Mouse (Mus musculus) cerebellum, adult 2 months (tissue): ENCODE results near the gene Slc51a.

ENCODE experiments used
- CTCF ChIP-seq: fragments of 200-500 bp; IDR thresholded peaks from 2 replicates; pipeline ENCODE4 v1.5.1; 2011; ENCODE audit warnings: low read depth, mild to moderate bottlenecking, control low read depth, low read length, moderate library complexity, borderline replicate concordance; ENCODE audit not compliant: insufficient read depth
- POLR2A ChIP-seq: fragments of 200-500 bp; IDR thresholded peaks from 2 replicates; pipeline ENCODE4 v1.6.1; 2011; ENCODE audit warnings: low read length, control low read depth, borderline replicate concordance; ENCODE audit not compliant: insufficient read depth

DNA sequence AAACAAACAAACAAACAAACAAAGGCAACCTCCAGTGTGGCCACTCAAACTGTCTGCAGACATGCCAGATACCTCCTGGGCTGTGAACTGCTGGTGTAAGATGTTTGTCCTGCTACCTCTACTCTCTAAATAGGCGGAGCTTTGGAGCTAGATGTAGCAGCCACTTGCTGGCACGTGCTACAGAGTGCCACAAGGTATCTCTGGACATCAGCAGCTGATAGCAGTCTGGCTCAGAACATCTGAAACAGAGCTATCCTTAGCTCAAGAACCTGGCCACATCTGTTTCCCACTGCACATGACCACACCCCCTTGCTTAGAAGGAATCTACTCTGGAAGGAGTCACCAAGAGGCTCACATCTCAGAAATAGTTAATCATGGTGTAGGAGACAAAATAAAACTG lies 2.5 kb downstream of the Slc51a start:
- TF ChIP-seq POLR2A: no peak
- TF ChIP-seq CTCF: no peak
